Mouse (Mus musculus): ENCODE results near the gene Olfr205.
"Not testable (repeated sequence)": the region's sequence is repeated elsewhere in the genome, so short reads cannot be mapped to it uniquely, and the experiment has no call there.

Gene Olfr205

DNA sequence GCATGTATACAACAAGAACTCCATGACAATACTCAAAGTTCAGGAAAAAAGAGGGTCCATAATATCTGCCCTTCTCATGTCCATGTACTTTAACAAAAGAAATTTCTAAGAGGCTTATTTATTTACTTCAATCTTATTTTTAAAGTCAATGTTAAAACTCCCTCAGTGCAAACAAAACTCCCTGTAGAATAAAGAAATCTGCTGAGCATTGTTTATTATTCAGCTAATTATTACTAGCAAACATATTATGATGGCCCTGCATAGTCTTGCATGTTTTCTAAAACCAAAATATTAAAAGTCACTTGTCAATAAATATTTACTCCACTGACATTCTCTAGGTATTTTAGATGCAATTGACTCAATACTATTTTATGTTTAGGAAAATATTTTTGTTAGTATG, at the start of gene Olfr205:
Gene Olfr205, minus strand, starts transcription at position 101 of the 400 bp plus-strand sequence.
- no peak for DNase-seq

DNA sequence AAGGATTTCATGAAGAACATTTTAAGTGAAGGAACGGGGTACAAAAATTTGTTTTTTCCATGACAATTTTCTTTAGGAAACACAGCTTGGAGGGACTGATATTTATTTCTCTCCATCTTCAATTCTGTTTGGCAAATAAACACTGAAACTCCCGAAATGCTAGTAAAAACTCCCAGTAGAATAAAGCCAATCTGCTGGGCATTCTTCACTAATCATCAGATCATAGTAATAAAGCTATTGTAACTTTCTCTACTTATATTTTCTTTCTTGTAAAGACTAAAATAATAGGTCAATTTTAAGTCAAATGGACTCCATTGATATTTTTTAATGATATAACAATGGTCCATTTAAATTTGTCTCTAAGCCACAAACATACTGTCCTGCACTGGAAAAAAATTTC, 33.0 kb upstream of the Olfr205 start, which contains the start of gene Olfr209:
Gene Olfr209, minus strand, starts transcription at position 101 of the 400 bp plus-strand sequence.
- no peak for DNase-seq

DNA sequence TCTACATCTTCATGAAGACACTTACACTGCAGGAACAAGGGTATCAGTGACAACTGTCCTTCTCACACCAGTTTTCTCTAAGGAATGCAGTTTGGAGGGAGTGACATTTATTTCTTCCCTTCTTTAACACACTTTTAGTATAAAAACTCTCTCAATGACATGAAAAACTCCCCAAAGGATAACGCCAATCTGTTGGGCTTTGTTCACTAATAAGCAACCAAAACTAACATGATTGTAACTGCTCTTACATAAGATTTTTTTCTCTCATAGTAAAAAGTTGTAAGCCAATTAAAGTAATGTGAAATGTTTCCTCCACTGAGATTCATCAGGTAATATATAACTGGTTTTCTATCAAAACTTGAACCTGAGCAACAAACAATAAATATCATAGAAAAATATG, 18.2 kb upstream of the Olfr205 start, which contains the start of gene Olfr206:
Gene Olfr206, minus strand, starts transcription at position 101 of the 400 bp plus-strand sequence.
- DNase-seq: no peak

DNA sequence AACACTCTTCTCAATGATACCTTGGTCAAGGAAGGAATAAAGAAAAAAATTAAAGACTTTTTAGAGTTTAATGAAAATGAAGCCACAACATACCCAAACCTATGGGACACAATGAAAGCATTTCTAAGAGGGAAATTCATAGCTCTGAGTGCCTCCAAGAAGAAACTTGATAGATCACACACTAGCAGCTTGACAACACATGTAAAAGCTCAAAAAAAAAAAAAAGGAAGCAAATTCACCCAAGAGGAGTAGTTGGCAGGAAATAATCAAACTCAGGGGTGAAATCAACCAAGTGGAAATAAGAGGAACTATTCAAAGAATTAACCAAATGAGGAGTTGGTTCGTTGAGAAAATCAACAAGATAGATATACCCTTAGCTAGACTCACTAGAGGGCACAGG, 7.7 kb downstream of the Olfr205 start:
- not testable (repeated sequence) for DNase-seq

DNA sequence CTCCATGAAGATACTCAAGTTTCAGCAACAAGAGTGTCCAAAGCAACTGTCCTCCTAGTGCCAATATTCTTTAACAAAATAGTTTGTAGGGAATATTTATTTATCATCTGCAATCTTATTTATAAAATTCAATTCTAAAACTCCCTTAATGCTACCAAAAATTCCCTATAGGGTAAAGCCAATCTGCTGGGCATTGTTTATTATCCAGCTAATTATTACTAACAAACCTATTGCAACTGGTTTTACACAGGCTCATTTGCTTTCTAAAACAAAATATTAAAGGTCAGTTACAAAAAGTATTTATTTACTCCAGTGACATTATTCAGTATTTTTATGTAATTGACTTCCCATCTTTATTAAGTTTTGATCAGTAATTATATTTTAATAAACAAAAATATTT, 12.8 kb downstream of the Olfr205 start, which contains the start of gene Olfr204:
Gene Olfr204, minus strand, starts transcription at position 101 of the 400 bp plus-strand sequence.
- no peak for DNase-seq

DNA sequence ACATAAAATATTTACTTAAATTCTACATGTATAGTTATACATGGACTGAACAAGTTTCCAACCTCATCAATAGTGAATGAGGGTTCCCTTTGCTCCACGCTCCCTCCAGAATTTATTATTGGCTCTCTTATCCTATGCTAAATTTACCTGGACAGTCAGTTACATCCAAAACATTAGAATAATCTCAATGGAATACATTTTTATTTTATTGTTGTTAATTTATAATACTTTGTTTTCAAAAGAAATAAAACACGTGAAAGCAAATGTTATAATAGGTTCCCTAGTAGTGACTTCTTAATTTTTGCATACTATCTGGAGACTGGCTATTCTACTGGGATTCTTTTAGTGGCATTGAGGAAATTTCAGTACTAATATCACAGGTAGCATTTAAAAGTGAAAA, 32.4 kb downstream of the Olfr205 start, which contains the start of gene Olfr203:
Gene Olfr203, plus strand, starts transcription at position 301 of the 400 bp plus-strand sequence.
- no peak for DNase-seq

DNA sequence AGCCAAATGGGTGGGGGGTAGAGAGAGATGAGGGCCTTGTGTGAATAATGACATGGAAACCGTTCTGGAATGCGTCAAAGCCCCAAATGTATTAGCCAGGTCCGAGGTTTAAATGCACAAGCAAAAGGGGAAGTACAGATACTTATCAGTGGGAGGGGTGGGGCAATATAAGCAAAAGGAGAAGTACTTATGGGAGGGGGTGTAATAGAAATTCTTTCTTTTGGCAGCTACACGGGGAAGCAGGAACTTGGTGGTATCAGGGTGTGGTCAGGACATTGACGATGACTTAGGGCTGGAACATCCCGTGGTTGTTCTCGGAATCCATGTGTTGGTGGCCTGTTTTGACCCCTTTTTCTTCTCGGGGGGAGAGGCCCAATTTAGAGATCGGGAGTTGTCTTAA, 43.4 kb downstream of the Olfr205 start:
- not testable (repeated sequence) for DNase-seq

DNA sequence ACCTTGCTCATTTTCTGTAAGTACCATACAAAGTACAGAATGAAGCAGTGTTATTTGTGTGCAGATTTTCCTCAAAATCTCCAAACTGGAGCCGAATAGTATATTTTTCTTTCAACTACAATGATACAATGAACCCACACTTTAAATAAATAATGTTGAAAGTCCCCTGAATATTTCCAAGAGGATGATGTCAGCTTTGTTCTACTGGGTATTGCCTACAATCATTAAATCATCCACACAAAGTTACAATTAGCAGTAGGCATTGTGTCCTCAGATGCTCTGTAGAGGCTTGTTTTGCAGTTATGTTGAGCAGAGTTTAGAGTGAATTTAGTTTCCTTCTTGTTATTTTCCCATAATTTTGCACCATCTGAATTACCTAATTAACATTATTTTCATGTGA, 44.2 kb downstream of the Olfr205 start, which contains the start of gene Olfr202:
Gene Olfr202, minus strand, starts transcription at position 101 of the 400 bp plus-strand sequence.
- DNase-seq: no peak

DNA sequence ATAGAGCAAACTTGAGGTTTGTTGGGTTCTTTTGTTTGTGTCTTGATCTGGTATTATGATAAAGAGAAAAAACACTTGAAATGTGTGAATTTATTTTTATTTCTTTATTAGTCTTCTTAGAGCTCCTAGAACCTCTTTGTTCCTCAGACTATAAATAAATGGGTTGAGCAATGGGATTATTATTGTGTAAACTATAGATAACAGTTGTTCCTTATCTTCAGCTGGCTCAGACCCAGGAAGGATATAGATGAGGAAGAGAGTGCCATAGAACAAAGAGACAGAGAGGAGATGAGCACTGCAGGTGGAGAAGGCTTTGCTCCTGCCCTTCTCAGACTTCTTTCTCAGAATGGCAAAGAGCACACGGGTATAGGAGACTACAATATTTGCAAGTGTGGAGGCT, 47.5 kb downstream of the Olfr205 start:
- no peak for DNase-seq

DNA sequence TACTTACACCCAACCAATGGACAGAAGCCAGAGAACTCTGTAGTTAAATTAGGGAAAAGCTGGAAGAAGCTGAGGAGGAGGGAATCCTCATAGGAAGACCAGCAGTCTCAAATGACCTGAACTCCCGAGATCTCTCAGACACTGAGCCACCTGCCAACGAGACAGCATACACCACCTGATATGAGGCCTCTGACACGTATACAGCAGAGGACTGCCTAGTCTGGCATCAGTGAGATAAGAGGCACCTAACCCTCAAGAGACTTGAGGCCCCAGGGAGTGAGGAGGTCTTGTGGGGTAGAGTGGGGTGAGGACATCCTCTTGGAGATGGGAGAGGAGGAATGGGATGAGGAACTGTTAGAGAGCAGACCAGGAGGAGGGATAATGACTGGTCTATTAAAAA, 50.4 kb downstream of the Olfr205 start:
- DNase-seq: no peak
